Mouse (Mus musculus) urinary bladder, postnatal 25 days (tissue): Measurements from ENCODE around the gene Pkig.
"Not testable (repeated sequence)": the region's sequence is repeated elsewhere in the genome, so short reads cannot be mapped to it uniquely, and the experiment has no call there.

Experiments
- DNase-seq: peaks from one replicate; pipeline ENCODE4 v3.0.0; 2022; ENCODE audit warnings: low spot score

Pkig gene

DNA sequence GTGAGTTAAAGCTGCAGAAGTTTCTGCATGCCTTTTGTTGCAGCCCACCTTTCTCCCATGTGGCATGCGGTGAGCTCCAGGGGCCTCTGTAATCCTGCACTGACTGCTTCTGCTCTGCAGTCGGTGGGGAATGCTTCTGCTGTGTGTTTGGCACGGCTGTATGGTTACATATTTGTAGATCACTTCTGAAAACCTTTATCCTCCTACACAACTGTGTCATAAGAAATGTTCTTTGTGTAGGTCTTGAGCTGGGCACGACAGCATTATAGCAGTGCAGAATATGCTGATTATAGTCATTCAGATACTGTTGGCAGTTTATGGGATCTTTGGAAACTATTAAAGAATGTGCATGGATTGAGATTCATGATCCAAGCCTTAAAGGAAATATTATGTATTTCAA is 27.1 kb downstream of the Pkig start:
- DNase-seq = no peak

GRCm38 (mm10) chr2:163685761-163686200 is 27.6 kb downstream of the Pkig start:
- DNase-seq = no peak

GRCm38 (mm10) chr2:163686233-163686632 is 28.0 kb downstream of the Pkig start:
- DNase-seq = no peak

GRCm38 (mm10) chr2:163686886-163687285 is 28.7 kb downstream of the Pkig start:
- DNase-seq = no peak

DNA sequence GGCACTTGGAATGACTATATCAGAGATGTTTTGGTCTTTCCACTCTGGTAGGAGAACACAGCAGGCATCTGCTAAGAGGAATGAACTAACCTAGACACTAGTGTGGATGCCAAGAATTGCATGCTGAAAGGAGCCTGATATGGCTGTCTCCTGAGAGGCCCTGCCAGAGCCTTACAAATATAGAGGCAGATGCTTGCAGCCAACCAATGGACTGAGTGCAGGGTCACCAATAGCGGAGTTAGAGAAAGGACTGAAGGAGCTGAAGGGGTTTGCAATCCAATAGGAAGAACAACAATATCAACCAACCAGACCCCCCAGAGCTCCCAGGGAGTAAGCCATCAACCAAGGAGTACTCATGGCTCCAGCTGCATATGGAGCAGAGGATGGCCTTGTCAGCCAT is 30.2 kb downstream of the Pkig start:
- not testable (repeated sequence) for DNase-seq

GRCm38 (mm10) chr2:163689771-163690170 is 31.6 kb downstream of the Pkig start:
- no peak for DNase-seq

DNA sequence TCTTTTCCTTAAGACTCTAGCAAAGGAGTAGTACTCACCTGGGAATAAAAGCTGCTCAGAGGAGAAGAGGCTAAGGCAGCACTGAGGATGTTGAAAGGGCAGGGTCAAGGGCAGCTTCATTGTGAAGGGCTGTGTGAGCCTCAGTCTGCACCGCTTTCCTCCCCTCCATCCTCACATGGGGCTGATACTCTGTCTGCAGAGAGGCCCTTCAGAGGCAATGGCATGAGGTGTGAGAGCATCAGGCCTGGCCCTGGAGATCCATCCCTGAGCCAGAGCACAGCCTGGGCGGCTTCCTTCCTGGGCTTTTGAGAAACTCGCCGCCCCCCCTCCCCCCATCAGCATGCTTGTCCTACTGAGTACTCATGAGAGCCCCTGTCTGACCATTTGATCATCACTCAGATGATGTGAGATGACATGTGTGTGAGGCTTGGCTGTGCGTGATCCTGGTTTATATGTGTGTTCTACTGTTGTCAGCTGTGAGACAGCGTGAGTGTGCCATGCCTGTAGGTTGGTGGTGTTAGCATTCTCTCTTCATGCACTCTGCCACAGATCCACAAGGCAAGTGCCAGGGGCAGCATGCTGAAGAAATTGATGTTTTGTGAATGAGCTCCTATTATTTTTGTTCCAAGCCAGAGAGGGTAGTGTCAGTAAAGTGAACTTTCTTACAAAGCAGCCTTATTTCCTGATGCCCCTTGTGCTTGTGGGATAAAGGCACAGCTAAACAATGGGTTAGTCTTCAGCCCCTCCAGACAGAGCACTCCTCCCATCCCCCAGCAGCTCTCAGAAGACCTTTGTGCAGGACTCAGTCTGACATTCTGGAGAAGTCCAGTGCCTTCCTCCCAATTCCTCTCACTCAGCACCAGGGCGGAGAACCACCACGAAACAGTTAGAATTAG is 32.5 kb downstream of the Pkig start:
- DNase-seq = no peak

DNA sequence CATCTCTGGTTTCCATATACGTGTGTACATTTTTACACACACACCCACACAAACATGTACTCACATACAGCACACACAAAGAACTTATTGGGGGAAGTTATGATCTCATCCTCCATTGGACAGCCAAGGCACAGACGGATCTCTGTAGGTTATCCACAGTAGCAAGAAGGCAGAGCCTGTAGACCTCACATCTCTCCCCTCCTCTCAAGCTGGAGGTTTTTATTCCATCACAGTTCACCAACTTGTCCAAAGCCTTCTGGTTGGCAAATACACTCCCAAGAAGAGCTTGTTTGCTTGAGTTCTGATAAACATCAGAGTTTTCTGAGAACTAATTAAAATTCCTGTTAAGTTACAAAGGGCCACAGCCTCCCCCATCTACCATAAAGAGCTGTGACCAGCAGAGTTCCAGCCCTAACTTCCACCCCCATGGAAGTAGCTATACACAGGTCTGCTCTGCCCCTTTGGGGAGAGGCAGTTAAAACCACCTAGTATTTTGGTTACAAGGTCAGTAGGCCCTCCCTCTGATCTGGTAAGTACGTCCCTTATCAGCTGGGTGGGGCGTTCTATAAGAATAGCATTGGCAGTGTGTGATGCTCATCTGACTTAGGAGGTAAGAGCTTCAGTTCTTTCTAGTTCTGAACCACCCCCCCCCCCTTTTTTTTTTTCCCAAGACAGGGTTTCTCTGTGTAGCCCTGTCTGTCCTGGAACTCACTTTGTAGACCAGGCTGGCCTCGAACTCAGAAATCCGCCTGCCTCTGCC is 33.8 kb downstream of the Pkig start:
- DNase-seq = no peak

DNA sequence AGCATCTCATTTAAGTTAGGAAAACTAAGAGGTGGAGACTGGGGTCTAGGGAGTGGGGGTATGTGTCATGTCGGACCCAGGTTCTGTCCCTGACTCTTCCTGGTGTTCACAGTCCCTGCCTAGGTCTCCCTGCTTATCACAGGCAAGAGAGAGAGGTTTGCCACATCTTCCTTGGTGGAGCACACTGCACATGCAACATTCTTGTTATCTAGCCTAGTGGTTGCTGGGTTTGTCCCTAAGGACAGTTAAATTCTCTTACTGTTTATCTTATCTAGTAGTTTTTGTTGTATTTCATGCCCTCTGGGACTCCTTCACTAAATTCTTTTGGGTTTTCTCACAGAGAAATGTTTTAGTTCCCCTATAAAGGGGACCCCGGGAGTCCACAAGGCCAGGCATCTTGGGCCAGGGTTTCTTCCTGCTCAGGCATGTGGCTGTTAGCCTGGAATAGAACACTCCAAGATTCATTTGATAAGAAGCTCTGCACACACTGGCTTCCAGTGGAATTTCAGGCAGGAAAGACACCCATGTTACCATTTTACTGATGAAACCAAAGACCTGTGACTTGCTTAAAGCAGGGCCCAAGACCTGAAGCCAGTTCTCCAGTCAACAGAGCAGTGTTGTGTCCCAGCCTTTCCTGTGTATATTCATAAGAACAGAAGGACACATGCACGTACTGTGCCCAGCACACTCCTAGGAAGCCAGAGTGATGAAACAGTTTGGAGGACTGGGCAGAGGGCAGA is 34.9 kb downstream of the Pkig start:
- DNase-seq = no peak

DNA sequence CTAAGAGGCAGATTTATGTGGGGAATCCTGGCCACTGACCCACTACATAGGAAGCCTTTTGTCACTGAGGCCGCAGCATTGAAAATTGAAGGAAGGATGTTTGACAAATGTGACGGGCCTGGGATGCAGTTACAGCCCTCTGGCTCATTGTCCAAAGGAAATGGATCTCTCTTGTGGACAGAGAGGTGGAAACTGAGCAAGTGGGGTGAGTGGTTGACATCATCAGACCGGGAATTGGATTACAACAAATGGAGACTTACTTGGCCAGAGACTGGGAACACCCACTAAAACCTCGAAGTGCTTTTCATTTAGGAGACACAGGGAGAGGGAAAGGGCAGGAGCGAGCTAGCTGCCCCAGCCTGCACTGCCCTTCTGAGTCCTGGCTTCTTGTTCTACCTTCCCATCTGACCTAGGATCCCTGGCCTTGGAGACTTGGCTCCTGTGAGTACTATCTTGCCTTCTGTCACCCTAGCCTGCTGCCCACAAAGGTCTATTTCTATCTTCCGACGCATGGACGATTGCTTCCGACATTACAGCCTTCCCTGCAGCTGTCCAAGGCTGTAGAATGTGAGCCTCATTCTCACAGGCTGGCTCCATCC is 35.6 kb downstream of the Pkig start:
- DNase-seq = no peak

GRCm38 (mm10) chr2:163696763-163697162 is 38.6 kb downstream of the Pkig start:
- no peak for DNase-seq

DNA sequence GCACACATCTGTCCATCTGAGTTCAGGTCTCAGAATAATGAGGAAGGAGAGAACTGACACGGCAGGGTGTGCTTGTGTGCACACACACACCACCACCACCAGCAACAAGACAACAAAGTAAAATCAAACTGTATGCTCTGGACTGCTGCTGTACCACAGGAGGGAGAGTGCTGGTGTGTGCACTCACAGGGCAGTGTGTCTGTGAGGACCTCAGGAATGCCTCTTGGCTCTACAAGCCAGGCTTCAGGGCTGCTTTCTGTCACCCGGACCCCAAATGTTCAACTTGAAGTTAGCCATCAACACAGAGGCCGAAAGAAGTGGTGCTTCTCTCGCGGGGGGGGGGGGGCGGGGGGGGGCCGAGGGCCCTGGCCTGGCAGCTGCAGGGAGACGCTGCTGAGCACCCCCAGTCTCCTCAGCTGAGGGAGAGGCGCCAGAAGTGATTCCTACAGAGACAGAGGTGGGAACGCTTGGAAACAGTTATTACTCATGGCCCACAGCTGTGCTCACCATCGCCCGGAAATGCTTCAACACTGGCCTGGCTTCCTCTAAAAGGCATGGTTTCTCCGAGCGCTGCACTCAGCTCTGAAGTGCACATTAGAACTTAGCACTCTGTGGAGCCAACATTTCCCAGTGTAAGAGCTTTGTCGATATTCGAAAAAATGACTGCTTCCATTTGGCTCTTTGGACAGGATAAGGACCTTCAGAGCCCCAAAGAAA is 39.7 kb downstream of the Pkig start:
- no peak for DNase-seq

DNA sequence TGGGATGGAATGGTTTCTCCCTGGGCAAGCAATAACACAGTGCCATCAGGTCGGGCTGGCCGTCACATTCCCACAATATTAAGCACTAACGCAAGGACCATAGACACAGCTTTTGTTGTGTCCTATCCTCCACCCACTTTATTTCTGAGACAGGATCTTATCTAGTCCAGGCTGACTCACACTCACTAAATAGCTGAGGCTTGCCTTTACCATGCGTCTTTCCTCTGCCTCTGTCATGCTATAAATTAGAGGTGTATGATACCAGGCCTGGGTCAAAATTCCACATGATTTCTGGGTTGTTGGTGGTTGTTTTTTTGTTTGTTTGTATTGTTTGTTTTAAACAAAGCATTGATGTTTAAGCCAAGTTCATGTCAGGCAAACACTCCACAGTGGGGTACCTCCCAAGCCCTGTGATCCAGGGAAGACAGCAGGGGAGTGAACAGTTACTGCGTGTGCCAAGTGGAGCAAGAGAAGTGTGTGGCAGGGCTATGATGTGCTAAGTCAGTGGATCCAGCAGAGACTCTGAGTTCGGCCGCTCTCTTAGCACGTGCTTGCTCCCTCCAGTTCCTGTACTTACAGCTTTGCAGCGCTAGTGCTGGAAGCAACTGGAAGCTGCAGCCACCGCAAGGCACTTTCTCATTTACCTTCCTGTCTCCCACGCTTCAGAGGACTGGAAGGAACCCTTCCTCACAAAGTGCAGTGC is 41.0 kb downstream of the Pkig start:
- no peak for DNase-seq

GRCm38 (mm10) chr2:163702431-163702830 is 44.2 kb downstream of the Pkig start:
- no peak for DNase-seq

DNA sequence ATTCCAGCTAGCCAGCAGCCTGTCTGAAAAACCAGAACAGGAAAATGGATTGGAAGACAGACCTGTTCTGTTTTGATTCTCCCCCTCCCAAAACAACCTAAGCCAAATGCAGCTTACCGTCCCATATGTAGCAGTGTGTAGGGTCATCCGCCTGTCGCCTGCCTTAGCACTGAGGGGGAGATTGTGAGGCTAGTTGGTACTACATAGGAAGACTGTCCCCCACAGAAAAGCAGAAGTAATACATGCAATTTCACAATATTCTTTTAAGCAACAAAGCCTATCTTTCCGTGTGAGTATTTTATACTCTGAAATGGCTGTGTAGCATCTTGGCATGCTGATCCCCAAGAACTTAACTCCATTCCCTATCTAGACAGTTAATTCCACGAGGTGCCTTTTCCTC is 44.7 kb downstream of the Pkig start:
- no peak for DNase-seq

DNA sequence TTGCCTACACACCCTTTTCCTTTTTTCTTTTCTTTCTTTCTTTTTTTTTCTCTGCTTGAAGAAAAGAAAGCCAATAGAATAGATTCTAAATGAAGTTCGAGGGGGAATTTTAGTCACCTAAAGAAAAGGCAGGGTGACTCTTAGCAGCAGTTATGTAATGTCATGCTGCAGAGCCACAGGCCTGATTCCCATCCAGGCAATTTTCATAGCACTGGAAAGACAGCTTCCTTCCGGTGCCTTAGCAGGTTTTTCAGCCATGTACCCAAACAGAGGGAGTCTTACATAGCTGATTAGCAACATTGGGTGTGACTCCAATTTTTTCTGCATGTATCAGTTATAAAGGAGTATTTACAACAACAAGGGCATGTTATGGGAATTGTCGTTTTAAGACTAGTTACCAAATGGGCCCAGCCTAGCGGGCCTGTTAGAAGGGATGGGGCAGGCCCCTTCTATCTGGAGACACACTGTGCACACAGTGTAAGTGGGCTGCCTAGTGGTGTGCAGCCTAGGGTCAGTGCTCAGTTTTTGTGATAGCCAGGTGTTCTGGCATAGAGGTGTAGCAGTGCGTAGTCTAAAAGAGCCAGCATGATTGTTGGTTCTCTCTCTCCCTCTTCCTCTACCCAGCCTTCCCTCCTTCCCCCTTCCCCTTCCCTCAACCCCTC is 45.5 kb downstream of the Pkig start:
- DNase-seq = no peak

DNA sequence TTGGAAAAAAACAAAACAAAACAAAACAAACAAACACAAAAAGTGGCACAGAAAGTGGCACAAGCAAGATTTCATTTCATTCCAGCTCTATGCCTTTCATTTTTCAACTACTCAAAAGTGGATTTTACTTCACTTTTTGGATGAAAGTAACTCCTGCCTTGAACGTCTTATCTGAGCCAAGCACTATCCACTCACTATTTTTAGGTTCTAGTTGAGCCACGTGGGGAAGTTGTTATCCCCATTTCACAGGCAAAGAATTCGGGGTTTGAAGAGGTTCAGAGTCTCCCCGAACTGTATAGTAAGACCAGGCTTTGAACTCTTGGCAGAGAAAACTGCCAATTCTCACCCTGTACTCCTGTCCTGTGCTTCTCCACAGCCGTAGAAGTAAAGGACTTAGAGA is 50.1 kb downstream of the Pkig start:
- no peak for DNase-seq

DNA sequence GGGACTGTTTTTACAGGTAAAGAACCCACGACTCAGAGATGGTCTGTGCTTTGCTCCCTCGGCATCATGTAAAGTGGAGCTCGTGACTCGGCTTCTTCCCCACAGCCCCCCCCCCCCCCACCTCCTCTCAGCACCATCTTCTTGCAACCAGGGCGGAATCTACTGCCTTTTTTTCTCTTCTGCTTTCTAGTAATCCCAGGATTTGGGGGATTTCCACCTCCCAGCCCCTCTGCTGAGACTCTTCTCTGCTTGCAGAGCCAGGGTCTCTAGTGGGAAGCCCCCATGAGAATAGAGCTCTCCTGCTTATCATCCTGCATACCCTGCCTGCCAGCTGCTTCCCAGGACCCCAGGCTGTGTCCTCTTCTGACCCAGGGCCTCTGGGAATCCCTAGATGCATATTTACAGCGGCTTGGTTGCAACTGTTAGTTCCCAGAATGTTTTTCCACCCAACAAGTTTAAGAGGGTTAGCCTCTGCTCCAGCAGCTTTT is 50.6 kb downstream of the Pkig start:
- DNase-seq = no peak

- DNase-seq = no peak
Observed at GRCm38 (mm10) chr2:163710000-163710399, 51.8 kb downstream of the Pkig start.

- no peak for DNase-seq
Observed at GRCm38 (mm10) chr2:163710606-163711159, 52.5 kb downstream of the Pkig start.
